Mouse (Mus musculus): Measurements from ENCODE around the gene Sh3bp5l.

- no peak for TF ChIP-seq POLR2A (IDR thresholded peaks at IDR 0.05; ENCODE audit: low read depth, low read length)
- TF ChIP-seq CTCF (IDR thresholded peaks at IDR 0.05; ENCODE audit: extremely low read depth, insufficient read depth, insufficient read length, insufficient replicate concordance): no peak
Measured at GRCm38 (mm10) chr11:58281970-58282496, 48.5 kb upstream of the Sh3bp5l start.

Data from spleen, adult 2 months (tissue).